Mouse (Mus musculus) embryonic fibroblast, embryonic 13.5 days (primary cell): ENCODE measurements around the gene Itga4. TPM values are rescaled to one million over a fixed set of nuclear protein-coding genes. Genes with fewer than 3 reads are reported as not detected.

Experiments used
- H3K27ac ChIP-seq: 2 replicates; pipeline ENCODE4 v1.5.1; 2012; ENCODE audit warnings: low read length, control low read depth, inconsistent platforms; ENCODE audit not compliant: insufficient read depth
- H3K4me1 ChIP-seq: 2 replicates; pipeline ENCODE4 v1.6.1; 2011; ENCODE audit warnings: low read length; ENCODE audit not compliant: control insufficient read depth, insufficient read depth
- H3K4me3 ChIP-seq: 2 replicates; pipeline ENCODE4 v1.5.1; 2011; ENCODE audit warnings: mild to moderate bottlenecking, control low read depth, low read length; ENCODE audit not compliant: insufficient read depth
- CTCF ChIP-seq: IDR thresholded peaks from 2 replicates; pipeline ENCODE4 v1.5.1; 2011; ENCODE audit warnings: mild to moderate bottlenecking, control low read depth, low read length, moderate library complexity, borderline replicate concordance; ENCODE audit not compliant: insufficient read depth
- POLR2A ChIP-seq: IDR thresholded peaks from 2 replicates; pipeline ENCODE4 v1.6.1; 2011; ENCODE audit warnings: low read depth, mild to moderate bottlenecking, control low read depth, low read length, moderate library complexity
- polyA plus RNA-seq: library from polyadenylated mRNA; stranded (reverse); fragments of >200 nt; gene quantifications from 2 replicates; pipeline ENCODE4 v1.2.4, GENCODE M21; 2011; ENCODE audit warnings: low read depth; ENCODE audit not compliant: missing spikeins, insufficient read length

Itga4 gene
- polyA plus RNA-seq, 1 experiment, result 11.1 TPM

DNA sequence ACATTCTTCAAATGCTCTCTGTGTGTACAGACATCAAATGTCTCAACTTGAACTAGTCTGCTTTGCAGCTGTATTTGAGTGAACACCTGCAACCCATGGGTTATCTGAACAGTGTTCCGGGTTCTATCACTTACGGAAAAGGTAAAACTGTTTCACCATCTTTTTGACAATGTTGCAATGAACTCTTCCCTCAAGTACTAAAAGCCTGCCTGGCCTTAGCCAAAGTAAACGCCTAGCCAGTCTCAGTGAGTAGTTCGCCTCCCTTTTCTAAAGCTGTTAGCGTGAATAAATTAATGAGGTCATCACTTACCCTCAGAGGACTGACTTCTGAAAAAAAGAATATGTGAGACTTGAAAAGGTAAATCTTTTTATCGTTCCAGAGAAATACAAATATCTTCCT lies 18.0 kb upstream of the Itga4 start:
- no peak for TF ChIP-seq POLR2A
- no peak for TF ChIP-seq CTCF
- no peak overlapping the region for H3K27ac ChIP-seq
- H3K4me1 ChIP-seq, result no peaks in the 10 kb centered on the region
- no peak overlapping the region for H3K4me3 ChIP-seq

DNA sequence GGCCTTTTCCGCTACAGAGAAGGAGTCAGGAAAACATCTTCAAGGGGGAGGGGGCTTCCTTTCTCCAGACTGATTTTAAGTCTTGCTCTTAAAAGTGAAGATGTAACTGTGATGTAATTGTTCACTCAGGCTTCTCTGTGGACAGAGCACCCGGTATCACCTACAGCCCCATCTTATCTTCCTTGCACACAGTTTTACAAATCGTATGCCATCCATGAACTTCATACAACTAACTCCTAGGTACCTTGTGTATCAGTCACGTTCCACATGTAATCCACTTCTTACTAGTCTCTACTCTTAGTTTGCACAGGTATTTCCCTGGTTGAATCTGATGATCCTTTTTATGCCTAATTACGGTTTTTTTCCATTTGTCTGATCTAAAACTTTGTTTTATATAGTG lies 10.9 kb upstream of the Itga4 start:
- no peak for TF ChIP-seq POLR2A
- TF ChIP-seq CTCF, result no peak
- Histone ChIP-seq H3K27ac (no peak overlapping the region), H3K4me1 (no peaks in the 10 kb centered on the region), H3K4me3 (no peak overlapping the region)

DNA sequence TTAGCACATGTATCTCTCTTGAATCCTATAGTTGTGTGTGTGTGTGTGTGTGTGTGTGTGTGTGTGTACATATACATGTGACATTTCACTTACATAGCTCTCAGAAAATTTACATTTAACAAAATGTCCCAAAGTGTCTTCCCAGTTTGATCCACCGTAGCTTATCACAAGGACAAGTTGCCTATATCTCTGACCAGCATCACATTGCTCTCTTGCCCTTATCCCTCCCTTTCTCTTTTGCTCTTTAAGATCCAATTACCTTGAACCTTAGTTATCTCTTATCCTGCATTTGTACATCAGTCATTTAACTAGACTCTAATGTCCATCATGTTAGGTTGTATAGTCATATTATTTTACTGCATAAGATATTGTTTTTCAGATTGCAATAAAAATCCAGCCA lies 10.5 kb upstream of the Itga4 start:
- Histone ChIP-seq H3K4me1 (no peaks in the 10 kb centered on the region), H3K4me3 (no peak overlapping the region), H3K27ac (no peak overlapping the region)
- TF ChIP-seq POLR2A (no peak), CTCF (no peak)

DNA sequence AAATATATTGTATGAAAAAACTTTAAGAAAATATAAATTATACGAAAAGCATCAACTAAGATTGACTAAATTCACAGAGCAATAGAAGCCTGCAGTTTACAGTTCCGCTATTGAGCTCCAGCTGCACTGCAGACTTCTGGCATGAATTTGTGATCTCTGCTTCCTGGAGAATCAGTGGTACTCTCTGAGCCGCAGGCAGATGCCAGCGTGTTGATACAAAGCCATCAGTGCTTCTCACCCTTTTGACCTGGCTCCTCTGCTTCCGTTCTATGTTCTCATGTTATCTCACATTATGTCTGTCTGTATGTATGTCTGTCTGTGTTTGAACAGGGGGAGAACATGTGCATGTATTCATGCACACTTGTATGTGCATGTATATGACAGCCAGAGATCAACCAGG lies 6.9 kb upstream of the Itga4 start:
- H3K4me1 ChIP-seq, result no peaks in the 10 kb centered on the region
- no peak overlapping the region for H3K27ac ChIP-seq
- TF ChIP-seq POLR2A, result no peak
- TF ChIP-seq CTCF, result no peak
- H3K4me3 ChIP-seq, result no peak overlapping the region

DNA sequence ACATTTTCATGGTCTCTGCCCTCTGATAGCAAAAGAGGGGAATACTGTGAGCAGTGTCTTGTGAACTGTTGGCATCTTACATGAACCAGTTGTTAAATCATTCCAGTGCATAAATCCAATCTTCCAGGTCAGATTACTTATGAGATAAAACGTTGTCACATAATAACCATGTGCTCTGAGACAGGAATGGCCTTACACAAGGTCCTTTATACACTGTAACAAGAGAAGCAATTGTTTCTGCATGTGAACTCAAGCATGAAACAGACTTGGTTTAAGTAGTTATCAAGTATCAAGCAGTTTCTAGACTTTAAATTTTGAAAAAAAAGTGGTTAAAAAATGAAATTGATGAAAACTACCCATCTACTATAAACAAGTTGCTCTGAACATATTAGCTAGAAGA lies 4.7 kb upstream of the Itga4 start:
- Histone ChIP-seq H3K4me3 (no peak overlapping the region), H3K4me1 (no peaks in the 10 kb centered on the region), H3K27ac (no peak overlapping the region)
- TF ChIP-seq CTCF, result no peak
- TF ChIP-seq POLR2A, result no peak

DNA sequence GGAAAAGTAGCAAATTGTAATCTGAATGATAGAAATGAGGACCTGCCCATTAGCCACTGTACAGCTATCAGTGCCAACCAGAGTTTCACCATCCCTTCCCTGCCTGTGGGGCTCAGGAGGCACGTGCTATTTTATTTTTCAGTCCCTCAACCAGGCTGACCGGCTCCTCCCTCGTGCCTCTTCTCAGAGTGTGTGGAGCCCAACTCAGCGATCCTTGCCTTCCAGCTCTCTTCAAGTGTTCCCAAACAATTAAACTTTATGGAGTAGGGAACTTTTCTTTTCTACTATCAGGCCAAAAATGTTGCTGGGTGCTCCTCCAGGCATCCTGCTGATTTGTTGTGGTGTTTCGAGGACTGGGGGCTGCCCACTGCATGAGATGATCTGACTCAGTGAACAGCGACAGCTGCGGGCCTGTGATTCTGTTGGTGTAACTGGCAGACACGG lies 1.4 kb upstream of the Itga4 start:
- H3K4me3 ChIP-seq, result no peak overlapping the region
- no peaks in the 10 kb centered on the region for H3K4me1 ChIP-seq
- no peak overlapping the region for H3K27ac ChIP-seq
- TF ChIP-seq POLR2A (no peak), CTCF (no peak)

DNA sequence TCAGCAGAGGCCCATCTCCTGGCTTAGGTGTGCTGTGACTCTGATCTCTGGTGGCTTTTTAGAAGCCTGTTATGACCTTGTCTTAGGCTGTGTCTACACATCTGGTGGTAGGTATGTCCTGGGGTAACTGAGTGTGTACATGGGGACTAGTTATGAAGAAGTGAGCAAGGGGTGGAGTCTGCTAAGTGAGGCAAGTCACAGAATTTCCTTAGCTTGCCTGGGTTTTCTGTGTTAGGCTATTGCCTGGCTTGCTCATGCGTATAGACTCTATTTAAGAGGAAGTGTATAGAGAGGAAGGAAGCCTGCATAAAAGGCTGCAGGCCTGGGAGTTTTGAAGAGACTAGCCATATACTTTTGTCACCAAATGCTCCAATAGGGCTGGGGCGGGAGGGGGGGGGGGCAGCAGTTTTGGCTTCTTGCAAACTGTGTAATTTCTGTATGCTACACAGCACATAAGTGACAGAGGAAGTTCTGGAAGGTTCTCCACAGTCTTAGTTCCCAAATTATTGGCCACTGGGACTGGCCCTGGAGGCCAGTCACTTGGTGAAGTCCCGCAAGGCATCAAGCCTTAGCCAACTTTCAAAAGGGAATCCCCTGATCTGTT lies 536 bp upstream of the Itga4 start:
- no peak overlapping the region for H3K27ac ChIP-seq
- no peak overlapping the region for H3K4me3 ChIP-seq
- no peak for TF ChIP-seq POLR2A
- no peak for TF ChIP-seq CTCF
- H3K4me1 ChIP-seq, result no peaks in the 10 kb centered on the region

DNA sequence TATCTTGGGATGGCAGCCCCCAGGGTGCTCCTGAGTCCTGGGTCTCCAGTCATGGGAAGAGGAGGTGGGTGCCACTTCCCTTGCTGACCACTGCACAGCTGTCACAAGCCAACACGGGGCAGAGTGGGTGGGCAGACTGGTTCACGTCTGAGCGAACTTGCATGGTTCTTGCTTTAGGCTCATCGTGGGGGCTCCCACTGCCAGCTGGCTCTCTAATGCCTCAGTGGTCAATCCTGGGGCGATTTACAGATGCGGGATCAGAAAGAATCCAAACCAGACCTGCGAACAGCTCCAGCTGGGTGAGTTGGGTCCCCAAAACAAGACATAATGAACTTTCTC lies 744 bp downstream of the Itga4 start:
- no peaks in the 10 kb centered on the region for H3K4me1 ChIP-seq
- peak overlapping the region; percentile 41 for H3K4me3 ChIP-seq
- no peak for TF ChIP-seq POLR2A
- TF ChIP-seq CTCF, result no peak
- no peak overlapping the region for H3K27ac ChIP-seq

DNA sequence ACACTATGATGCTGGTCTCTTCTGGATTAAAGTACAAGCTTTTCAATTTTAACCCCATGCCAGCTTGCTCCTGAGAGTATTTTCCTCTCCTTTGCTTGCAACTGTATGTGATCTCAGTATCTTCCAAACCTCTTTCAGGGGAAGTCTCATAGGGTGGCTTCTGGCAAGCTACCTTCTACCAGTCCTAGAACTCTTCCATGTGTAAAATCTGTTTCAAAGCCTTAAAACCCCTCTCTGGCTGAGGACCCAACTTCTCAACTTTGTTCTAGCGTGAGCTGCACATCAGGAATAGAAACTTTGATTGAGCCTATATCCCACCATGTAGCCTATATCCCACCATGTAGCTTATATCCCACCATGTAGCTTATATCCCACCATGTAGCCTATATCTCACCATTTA lies 1.1 kb downstream of the Itga4 start:
- Histone ChIP-seq H3K4me1 (no peaks in the 10 kb centered on the region), H3K4me3 (peak overlapping the region; percentile 41), H3K27ac (no peak overlapping the region)
- TF ChIP-seq POLR2A (no peak), CTCF (no peak)

DNA sequence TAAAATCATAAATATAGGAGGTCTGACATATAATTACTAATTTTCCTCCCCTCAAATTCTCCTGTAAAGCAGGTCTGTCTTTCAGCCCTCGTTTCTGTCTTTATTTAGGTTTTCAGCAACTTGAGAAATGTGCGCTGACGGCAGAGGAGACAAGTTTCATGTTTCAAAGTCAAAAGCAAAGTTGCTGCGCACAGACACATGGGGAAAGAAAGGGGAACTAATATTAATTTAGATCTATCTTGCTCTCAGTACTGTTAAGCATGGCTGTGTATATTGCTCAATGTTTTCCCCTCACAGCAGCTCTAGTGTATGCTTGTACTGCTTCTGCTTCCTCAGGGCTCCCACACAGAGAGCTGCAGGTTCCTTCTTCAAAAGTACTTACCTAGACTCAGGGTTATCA lies 1.7 kb downstream of the Itga4 start:
- Histone ChIP-seq H3K4me1 (no peaks in the 10 kb centered on the region), H3K4me3 (peak overlapping the region; percentile 19), H3K27ac (no peak overlapping the region)
- TF ChIP-seq CTCF, result no peak
- no peak for TF ChIP-seq POLR2A

DNA sequence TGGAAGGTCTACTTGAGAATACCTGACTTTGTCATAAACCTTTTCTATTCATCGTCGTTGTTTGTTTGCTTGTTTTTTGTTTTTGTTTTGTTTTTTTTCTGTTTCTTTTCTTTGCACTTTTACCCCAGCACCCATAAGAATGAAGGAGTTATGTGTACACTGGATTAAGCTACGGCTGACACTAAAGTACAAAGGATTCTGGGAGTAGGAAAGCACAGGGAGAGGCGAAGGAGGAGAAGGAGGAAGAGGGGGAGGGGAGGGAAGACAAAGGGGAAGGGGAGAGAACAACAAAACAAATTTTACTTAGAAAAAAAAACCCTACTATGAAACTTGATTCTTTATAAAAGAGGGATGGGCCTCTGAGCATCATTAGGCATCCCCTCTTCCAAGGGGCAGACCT lies 2.2 kb downstream of the Itga4 start:
- TF ChIP-seq POLR2A (no peak), CTCF (no peak)

More for the DNA sequence above, 2.2 kb downstream of the Itga4 start:
- no peak overlapping the region for H3K27ac ChIP-seq
- no peaks in the 10 kb centered on the region for H3K4me1 ChIP-seq
- H3K4me3 ChIP-seq, result no peak overlapping the region
